Mouse (Mus musculus): ENCODE results near the gene Esr1.

Esr1 gene

DNA sequence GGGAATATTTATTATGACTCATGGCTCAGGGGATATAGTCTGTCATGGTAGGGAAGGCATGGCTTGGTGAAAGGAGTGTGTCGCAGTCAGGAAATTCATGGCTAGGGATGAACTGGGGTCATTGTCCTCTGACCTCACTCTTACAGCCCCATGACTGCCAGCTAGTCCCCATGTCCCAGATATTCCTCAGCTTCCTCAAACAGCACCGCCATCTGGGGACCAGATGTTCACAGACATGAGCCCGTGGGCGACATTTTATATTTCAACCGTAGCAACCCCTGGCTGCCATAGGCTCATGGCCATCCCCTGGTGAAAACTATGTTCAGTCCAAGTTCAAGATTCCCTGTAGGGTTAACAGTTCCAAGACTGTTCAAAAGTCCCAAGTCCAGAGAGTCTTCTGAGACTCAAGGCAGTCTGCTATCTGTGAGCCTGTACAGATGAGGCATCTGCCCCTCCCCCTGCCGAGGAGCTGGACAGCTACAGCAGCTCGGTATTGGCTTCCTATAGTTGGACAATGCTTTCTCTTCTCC is 83.0 kb downstream of the Esr1 start:
- DNase-seq (ENCODE audit: low spot score): no peak

DNA sequence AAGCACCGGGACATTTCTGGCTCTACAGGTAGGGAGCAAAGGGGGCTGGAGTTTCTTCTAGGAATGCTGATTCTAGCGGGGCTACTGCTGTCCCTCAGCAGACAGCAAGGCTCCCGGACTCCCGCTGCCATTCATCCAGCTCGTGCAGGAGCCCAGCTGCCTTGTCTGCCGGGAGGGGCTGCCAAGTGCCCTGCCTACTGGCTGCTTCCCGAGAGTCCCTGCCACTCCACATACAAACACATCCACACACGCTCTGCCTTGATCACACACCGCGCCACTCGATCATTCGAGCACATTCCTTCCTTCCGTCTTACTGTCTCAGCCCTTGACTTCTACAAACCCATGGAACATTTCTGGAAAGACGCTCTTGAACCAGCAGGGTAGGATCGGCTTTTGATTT is 98.5 kb downstream of the Esr1 start:
- peak; percentile 56 for DNase-seq (ENCODE audit: low spot score)

DNA sequence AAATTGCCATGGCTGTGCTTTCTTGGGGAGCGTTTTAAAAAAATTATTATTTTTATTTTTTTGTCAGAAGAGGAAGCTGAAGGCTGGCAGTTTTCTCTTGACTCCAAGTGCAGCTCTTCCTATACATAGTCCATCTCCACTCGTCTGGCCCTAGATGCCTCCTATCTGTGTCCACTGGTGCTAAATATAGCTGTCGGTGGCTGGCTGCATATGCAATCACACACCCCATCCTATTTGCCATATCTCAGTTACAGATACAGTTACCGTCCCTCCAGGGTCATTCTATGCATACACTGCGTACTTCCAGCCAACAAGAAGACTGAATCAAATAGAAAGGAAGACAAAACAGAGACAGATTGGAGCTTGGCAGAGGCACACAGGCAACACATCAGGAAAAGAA is 100.0 kb downstream of the Esr1 start:
- DNase-seq (ENCODE audit: low spot score): no peak

DNA sequence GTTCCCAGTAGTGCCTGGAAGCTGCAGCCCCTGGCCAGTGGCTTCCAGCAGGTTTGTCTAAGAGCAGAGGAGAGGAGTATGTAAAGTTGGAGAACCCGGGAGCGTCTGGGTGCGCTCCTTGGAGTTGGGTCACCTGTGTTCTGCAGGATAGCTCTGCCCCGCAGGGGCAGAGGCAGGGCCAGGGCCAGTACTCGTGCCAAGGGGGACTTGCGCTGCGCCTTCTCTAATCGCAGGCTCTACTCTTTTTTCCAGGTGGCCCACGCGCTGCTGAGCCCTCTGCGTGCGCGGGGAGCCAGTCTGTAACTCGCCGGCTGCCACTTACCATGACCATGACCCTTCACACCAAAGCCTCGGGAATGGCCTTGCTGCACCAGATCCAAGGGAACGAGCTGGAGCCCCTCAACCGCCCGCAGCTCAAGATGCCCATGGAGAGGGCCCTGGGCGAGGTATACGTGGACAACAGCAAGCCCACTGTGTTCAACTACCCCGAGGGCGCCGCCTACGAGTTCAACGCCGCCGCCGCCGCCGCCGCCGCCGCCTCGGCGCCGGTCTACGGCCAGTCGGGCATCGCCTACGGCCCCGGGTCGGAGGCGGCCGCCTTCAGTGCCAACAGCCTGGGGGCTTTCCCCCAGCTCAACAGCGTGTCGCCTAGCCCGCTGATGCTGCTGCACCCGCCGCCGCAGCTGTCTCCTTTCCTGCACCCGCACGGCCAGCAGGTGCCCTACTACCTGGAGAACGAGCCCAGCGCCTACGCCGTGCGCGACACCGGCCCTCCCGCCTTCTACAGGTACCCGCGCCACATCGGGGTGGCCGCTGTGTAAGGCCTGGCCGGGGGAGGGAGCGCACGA is 100.9 kb downstream of the Esr1 start:
- DNase-seq (ENCODE audit: low spot score): peak; percentile 38

DNA sequence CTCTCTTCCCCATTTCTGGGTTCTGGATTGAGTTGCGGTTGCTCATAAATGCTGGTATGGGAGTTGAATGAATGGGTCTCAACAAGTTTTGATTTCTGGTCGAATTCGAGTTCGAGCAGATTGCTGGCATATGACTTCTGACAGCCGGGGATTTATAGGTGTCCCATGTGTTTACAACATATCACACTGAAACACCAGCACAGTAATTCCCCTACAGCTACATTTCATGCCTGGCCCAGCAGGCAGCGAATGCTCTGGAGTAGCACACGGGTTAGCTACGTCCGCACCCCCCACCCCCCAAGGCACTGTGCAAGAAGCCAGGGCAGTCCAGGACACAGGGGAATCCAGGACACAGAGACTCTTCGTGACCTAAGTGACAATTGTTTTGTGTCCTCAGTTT is 102.0 kb downstream of the Esr1 start:
- DNase-seq (ENCODE audit: low spot score): no peak

DNA sequence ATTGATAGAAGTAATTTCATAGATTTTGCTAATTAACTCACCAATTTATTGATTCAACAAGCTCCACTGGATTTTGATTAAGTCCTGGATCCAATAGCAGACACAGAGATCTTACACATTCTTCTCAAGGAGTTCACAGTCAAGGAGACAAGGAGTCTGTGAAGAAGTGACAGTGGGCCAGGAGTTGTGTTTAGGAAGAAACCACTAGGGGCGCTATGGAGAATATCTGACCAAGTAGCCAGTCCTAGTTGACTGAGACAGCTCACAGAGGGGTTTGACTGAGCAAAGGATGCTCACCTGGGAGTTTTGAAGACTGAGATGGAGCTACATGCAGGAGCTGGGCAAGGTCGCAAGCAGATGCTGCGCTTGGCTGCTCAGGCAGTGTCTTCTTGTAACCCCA is 113.5 kb downstream of the Esr1 start:
- peak; percentile 72 for DNase-seq (ENCODE audit: low spot score)

DNA sequence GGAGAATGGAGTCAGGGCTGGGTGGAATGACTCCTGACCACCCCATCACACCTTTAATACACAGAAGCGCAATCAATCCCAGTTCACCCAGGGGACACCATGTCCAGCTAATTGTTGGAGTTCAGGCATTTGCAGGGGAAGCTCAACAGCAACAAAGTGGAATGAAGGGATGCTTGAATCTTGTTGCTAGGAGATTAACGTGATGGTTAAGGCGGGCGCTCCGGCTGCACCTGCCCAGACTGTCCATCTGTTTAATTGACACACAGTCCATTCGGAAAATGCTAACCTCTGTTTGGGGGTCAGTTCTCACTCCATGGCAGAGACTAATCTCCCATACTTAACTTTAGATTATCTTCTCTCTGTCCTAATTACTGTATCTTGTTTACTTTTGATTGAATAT is 114.7 kb downstream of the Esr1 start:
- peak; percentile 41 for DNase-seq (ENCODE audit: low spot score)

DNA sequence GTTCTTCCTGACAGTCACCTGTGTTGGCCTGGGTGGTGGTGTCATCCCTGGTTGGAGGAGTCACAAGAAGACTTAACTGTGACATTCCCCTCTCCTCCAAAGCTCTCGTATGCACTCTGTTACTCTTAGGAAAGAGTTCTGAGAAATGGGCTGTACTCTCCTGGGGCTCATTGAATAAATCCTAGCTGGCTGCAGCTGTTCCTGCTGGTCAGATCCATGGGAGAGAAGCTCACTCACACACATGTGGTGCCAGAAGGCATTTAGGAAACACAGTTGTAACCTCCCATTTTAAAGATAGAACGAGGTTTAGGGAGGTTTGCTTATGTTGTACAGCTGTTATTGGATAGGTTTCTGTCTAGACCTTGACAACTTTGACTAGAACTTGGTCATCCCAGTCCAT is 120.9 kb downstream of the Esr1 start:
- DNase-seq (ENCODE audit: low spot score): no peak

DNA sequence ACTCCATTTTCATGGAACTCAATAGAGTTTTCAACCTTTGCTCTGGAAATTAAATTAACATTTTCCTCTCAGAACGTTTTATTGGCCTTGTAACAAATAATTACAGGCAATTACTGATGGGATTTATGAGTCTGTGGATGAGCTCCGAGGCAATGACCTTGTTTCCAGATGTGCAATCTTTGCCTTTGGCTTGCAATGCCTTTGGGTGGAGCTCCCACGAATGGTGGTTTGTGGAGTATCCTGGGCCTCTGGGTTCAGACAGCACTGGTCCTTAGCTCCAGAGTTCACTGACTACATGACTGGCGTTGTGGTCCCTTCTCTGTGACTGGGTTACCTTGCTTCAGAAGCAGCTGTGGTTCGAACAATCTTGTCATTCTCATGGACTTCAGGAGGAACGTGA is 122.6 kb downstream of the Esr1 start:
- DNase-seq (ENCODE audit: low spot score): no peak

DNA sequence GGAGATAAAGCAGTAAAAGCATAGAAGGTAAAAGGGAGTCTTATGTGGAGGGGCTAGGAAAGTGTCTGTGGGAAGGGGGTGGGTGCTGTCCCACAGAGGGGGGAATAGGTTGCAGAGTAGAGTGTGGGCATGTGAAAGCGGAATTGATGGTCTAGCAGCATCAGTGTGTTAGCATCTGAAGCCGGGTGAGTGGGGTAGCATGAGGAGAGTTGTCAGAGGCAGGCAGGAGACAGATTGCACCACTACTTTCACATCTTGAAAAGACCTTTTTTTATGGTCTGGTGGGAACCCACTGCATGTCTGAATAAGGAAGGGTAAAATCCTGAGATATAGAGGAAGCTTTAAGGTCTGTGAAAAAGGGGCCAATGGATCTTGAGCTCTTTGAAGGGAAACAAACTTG is 123.5 kb downstream of the Esr1 start:
- no peak for DNase-seq (ENCODE audit: low spot score)

DNA sequence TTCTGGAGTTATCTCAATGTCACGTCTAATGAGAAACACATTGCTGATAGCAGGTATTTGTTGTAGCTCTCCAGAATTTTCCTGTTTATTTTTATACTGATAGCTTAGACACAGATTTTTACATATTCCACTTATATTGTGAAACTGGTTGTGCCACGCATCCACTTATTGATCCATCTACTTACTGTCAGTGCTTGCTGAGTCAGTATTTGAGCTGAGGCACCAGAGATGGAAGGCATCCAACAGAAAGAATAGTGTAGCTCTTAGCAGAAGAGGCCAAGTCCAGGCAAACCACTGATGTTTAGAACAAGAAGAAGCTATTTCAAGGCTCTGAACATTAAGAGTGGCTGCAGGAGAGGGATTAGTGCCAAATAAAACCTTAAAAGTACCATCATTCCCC is 126.9 kb downstream of the Esr1 start:
- no peak for DNase-seq (ENCODE audit: low spot score)

DNA sequence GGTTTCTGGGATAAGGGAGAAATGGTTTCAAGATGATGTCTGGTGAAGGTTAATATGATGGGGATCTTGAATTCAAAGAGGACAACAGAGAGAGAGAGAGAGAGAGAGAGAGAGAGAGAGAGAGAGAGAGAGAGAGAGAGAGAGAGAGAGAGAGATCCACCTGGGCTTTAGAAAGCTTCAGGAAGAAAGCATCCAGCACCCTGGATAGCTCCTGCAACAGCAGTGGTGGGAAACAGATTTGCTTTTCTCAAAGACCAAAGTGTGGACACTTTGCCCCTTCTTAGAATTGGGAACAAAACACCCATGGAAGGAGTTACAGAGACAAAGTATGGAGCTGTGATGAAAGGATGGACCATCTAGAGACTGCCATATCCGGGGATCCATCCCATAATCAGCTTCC is 139.7 kb downstream of the Esr1 start:
- peak; percentile 11 for DNase-seq (ENCODE audit: low spot score)

DNA sequence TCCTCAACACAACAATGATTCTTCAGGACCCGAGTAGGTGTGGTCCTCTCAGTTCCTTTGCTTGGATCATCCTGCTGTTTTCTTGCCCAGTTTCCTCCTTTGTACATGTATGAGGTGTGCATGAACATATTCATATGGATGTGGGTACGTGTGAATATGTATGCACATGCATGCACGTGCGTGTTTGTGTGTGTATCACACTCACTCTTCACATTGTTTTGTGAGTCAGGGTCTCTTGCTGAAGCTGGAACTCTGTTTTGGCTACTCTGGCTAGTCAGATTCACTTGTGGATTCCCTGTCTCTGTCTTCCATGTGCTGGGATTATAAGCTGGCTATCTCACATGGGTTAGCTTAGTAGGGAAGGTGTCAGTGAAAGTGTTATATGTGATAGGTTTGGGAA is 141.6 kb downstream of the Esr1 start:
- no peak for DNase-seq (ENCODE audit: low spot score)

DNA sequence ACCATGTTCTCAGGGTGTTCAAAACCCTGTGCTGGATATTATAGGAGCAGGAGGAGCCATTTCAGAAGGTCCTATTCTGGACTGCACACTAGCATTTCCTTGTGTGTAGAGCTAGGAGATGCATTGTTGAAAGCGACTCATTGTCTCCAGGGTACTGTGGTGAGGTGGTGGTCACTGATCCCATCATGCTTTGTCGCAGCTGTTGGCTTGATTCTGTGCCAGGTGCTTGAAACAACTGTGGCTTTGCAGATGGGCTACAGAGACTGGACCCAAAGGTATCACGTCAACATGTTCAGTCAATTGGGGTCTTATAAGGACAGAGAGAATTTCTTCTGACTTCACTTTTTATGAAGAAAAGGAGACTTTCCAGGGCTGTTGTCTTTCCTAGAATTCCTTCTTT is 164.1 kb downstream of the Esr1 start:
- DNase-seq (ENCODE audit: low spot score): no peak

DNA sequence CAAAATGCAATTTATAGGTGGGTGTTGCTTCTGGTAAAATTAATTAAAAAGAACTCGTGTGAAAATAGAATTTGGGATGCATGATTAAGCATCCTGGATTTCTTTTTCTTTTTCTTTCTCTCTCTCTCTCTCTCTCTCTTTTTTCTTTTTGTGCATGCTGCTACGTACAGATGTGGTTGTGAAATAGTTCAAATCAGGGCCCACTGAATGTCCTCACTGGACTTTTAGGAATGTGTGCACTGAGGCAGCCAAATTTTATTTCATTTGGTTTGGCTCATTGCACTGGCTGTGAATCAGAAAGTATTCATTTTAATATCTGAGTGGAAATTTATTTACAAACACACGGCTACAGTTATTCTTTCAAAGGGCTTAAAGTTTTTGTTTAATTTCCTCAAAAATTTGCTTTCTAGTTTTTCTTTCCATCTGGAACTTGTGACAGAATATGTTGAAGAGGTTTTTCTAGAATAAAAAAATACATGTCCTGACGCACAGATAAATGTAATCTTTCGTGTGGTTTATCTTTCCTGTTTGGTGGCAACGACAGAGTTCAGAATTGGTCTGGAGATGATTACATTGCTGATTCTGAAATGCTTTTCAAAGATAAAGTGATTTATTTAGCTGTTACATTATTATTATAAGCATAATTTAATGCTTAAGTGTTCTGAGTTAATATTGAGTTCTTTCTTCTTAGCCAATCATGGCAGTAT is 164.8 kb downstream of the Esr1 start:
- no peak for DNase-seq (ENCODE audit: low spot score)

DNA sequence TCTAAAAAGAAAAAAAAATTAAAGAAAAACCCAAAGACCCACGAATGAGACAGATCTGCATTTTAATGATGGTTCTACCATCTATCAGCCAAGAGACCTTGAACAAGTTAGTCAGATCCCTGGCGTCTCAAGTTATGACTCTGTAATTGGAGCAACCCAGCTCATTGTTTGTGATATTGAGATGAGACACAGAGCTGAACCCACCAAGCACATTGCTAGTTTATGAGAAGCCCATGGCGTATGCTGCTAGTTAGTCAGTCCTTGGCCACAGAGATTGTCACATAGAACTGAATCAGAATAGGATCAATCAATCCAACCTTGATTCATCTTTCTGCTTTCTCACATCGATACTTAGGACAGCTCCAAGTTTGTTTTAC is 165.3 kb downstream of the Esr1 start:
- no peak for DNase-seq (ENCODE audit: low spot score)

DNA sequence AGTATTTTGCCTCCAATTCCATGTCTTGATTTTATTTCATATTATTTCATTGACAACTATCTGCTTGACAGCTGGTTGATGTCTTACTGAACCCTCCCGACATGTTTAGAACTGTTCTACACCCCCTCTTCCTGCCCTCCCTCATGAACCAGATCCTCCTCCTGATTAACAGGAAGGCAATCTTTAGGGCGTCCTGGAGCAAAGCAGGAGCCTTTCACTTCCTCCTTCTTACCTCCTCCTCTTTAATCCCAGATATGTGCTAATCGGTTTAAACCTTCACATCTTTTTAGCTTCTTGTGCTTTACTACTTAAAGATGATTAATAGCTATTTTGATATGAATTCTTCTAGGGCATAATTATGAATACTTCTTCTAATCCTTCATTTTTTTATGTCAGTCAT is 166.6 kb downstream of the Esr1 start:
- no peak for DNase-seq (ENCODE audit: low spot score)

DNA sequence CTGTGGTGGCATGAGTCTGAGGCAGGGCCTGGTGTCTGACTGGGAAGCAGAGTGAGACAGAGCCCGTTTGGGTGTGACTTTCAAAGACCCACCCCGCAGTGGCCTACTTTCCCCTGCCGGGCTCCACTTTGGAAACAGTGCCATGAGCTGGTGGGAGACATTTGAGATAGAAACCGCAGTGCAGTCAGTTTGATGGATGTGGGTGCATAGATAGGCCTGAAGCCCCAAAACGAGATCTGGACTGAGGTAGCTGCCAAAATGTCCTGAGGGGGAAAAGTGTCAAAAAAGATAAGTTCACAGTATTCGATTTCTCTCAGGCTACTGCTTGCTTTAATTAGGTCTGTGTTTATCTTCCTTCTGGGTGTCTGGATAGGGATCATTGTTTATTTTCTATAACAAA is 169.5 kb downstream of the Esr1 start:
- DNase-seq (ENCODE audit: low spot score): no peak

DNA sequence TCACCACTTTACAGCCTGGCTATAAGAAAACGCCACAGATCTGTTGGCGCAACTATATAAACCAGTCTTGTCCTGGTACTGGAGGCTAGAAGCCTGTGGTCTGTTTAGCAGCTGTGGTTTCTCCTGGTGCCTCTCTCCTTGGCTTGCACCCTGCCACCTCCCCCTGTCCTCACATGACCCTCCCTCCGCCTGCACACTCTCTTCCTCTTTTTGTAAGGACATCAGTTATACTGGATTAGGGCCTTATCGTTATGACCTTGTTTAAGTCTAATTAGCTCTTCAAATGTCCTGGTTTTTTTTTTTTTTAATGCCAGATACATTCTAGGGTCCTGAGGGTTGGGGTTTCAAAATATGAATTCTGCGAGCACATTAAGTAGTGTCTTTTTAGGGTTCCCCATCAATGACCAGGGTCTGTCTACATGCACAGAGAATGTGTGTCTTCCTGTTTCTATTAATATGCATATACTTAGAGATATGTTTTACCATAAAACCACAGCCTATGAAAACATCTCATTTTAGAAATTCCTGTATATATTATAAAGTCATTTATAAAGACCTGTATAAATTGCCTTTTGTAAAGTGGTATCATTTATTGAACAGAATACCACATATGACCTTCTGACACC is 175.7 kb downstream of the Esr1 start:
- no peak for DNase-seq (ENCODE audit: low spot score)

DNA sequence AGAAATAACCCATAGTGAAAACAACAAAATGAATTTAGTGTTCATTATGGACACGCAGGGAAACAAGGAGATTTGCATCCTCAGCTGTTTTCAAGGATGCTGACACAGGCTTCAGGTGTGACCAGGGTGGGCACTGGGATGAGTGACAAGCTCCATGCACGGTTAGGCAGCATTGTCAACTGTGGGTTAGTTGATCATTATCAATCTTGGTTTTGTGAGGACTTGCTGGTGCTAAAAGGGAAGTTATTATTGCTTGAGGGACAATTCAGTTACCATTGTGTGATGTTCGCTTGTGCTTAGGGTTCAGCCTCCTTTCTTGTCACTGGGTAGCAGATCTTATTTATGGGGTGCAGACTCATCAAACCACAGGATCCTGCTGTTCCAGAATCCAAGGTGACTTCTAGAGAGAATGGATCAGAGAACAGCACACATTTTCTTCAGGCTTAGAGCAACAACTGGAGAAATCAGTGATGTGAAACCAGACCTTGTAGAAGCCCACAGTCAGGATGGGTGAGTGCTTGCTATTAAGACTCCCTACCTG is 186.9 kb downstream of the Esr1 start:
- DNase-seq (ENCODE audit: low spot score): no peak

DNA sequence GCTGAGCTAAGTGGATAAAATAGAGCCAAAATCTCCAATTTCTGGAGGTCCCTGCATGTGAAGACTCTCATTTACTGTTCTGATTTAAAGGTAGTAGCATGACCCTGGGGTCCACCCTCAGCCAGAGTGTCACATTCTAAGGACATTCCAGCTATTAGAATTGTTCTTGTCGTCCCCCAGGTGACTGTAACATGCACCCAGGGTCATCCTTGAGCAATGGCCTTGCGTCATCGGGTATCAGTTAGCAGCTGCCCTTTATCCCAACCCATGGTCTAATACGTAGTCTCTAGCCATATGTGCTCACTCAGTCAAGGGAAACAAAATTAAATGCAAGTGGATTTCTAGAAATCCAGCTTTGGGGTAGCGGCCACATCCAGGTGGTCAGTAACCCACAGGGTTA is 213.0 kb downstream of the Esr1 start:
- DNase-seq (ENCODE audit: low spot score): no peak

DNA sequence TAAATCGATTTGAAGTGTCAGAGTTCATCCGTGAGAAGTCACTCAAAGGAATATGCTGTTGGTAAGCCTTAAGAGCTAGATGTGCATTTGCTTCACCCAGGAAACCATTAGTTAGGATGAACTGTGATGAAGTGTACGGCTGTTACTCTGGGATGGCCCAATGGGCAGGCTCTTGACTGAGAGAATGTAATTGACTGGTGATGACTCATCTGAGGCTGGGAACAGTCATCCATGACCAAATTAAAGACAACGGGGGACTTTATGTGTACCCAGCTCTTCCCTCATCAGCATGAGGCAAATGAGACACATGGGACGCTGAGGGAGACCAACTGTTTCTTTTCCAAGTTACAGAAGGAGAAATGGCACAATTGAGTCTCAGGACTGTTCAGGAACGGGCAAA is 219.2 kb downstream of the Esr1 start:
- DNase-seq (ENCODE audit: low spot score): no peak

DNA sequence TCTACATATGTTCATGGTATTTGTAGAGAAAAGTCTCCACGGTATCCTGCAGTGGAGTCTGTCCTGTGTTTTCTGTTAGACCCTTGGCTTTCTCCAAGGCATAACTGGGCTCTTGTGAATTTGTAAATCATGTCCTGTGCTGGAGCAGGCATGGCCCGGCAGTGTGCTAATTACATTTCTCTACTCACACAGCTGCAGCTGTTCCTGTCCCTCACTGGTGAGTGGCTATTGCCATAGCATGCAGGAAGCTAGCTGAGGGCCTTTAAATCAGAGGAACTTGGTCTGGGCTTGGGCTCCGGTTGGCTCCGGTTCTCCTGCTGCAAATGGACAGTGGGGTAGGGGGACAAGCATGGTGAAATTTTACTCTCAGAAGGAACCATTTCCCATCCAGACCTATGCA is 226.7 kb downstream of the Esr1 start:
- DNase-seq (ENCODE audit: low spot score): no peak

Measured in retina, embryonic 14.5 days (tissue).